Mouse (Mus musculus): ENCODE measurements around the gene Masp2. TPM values are rescaled to one million over a fixed set of nuclear protein-coding genes. Genes with fewer than 3 reads are reported as not detected.
A peak's percentile ranks its signal among the peaks of the same experiment; 100 is the strongest.

Gene Masp2
- total and polyA plus RNA-seq, 3 experiments: 0.11 to 0.85 (median 0.21) TPM

GRCm38 (mm10) chr4:148558297-148559000, 43.9 kb upstream of the Masp2 start, which contains the start of gene Exosc10:
TSS of gene Exosc10 (plus strand) at chr4:148558429.
- H3K27me3 ChIP-seq (replicated peaks): no peaks in the 10 kb centered on the region
- peaks cover 0 to 8% of the 10 kb centered on the region in 2 experiments; a peak in 2 of 4 replicates for H3K4me1 ChIP-seq (ENCODE audit: control insufficient read depth in 1 of 2, insufficient read depth in 2 of 2)
- peak within 1 kb of the TSS; percentile 67 to 86 (median 74) for H3K4me3 ChIP-seq (replicated peaks in 1 of 3; ENCODE audit: low read depth in 2 of 3, low read length in 2 of 3, poor library complexity in 1 of 3)
- no peaks in the 10 kb centered on the region for H3K9me3 ChIP-seq (replicated peaks; ENCODE audit: low read length)
- dilution Hi-C loops (cut with MboI; ENCODE audit: extremely low pct_ligation_motif_present, extremely low pct_unique_long_range_greater_than_20kb, low sequenced_read_pairs): no loop called here
- in situ Hi-C loops (cut with MboI; ENCODE audit: low pct_ligation_motif_present, low pct_unique_long_range_greater_than_20kb, low sequenced_read_pairs): no loop called here
- DNase-seq (ENCODE audit: extremely low read depth): peak; percentile 87
- H3K9ac ChIP-seq (ENCODE audit: insufficient read depth, low read depth): peak within 1 kb of the TSS; percentile 74
- TF ChIP-seq POLR2A (IDR thresholded peaks at IDR 0.05; ENCODE audit: low read depth, low read length): peak; percentile 88
- peak; percentile 97 for TF ChIP-seq MAX (IDR thresholded peaks at IDR 0.05; ENCODE audit: low read length)
- peak; percentile 47 for TF ChIP-seq IRF4 (IDR thresholded peaks at IDR 0.05; ENCODE audit: low read depth, low read length)
- TF ChIP-seq TCF12 (IDR thresholded peaks at IDR 0.05; ENCODE audit: low read depth, low read length): peak; percentile 92
- TF ChIP-seq CTCF (conservative IDR thresholded peaks at IDR 0.05 in 1 of 2, IDR thresholded peaks at IDR 0.05 in 1 of 2; ENCODE audit: low read depth in 2 of 2, low read length in 2 of 2): no peak
- no peak for TF ChIP-seq CHD1 (IDR thresholded peaks at IDR 0.05; ENCODE audit: low read depth, low read length)
- peak; percentile 75; the same call in 1 of the 2 replicates for TF ChIP-seq E2F4 (IDR thresholded peaks at IDR 0.05; ENCODE audit: insufficient replicate concordance, low read depth, low read length)
- TF ChIP-seq RCOR1 (conservative IDR thresholded peaks at IDR 0.05; ENCODE audit: low read depth, low read length): no peak
- peak; percentile 69 for TF ChIP-seq MXI1 (IDR thresholded peaks at IDR 0.05; ENCODE audit: low read depth, low read length)
- no peak for TF ChIP-seq JUN (IDR thresholded peaks at IDR 0.05; ENCODE audit: insufficient read depth, low read depth, low read length)
- TF ChIP-seq MAFK (IDR thresholded peaks at IDR 0.05; ENCODE audit: insufficient replicate concordance, low read length): no peak
- no peak for TF ChIP-seq SMC3 (IDR thresholded peaks at IDR 0.05; ENCODE audit: low read depth, low read length)
- TF ChIP-seq UBTF (IDR thresholded peaks at IDR 0.05; ENCODE audit: low read depth, low read length): no peak; the same call in 1 of the 2 replicates
- no peak for TF ChIP-seq ZNF384 (IDR thresholded peaks at IDR 0.05; ENCODE audit: low read depth, low read length)
- TF ChIP-seq MEF2A (IDR thresholded peaks at IDR 0.05; ENCODE audit: borderline replicate concordance, low read depth, low read length): peak; percentile 25; the same call in 1 of the 2 replicates
- TF ChIP-seq ZKSCAN1 (IDR thresholded peaks at IDR 0.05; ENCODE audit: borderline replicate concordance, low read depth, low read length): no peak
- TF ChIP-seq PAX5 (IDR thresholded peaks at IDR 0.05; ENCODE audit: low read length): no peak
- TF ChIP-seq MAZ (IDR thresholded peaks at IDR 0.05; ENCODE audit: low read depth, low read length): peak; percentile 84; the same call in 1 of the 2 replicates
- TF ChIP-seq ZC3H11A (IDR thresholded peaks at IDR 0.05; ENCODE audit: low read depth, low read length): no peak
- no peak for TF ChIP-seq RAD21 (IDR thresholded peaks at IDR 0.05; ENCODE audit: low read depth, low read length)
- TF ChIP-seq USF2 (conservative IDR thresholded peaks at IDR 0.05; ENCODE audit: low read depth, low read length): no peak
- peak; percentile 100 for TF ChIP-seq CHD2 (IDR thresholded peaks at IDR 0.05; ENCODE audit: low read length)
- 0 out of 2 replicates have a peak, but pooled peaks have one; percentile 26 for TF ChIP-seq ETS1 (conservative IDR thresholded peaks at IDR 0.05; ENCODE audit: low read depth, low read length)
- peak; percentile 83 for TF ChIP-seq ELF1 (IDR thresholded peaks at IDR 0.05; ENCODE audit: low read depth, low read length)
- peak; percentile 48 for TF ChIP-seq ZMIZ1 (IDR thresholded peaks at IDR 0.05; ENCODE audit: low read depth, low read length)
- TF ChIP-seq HCFC1 (IDR thresholded peaks at IDR 0.05; ENCODE audit: low read depth, low read length): peak; percentile 78
- TF ChIP-seq GABPA (IDR thresholded peaks at IDR 0.05; ENCODE audit: insufficient replicate concordance, low read depth, low read length): no peak
- no peak for TF ChIP-seq USF1 (IDR thresholded peaks at IDR 0.05; ENCODE audit: low read depth, low read length)
- peak; percentile 92 for TF ChIP-seq NRF1 (IDR thresholded peaks at IDR 0.05; ENCODE audit: low read depth, low read length)
- peak; percentile 87 for TF ChIP-seq TBP (conservative IDR thresholded peaks at IDR 0.05; ENCODE audit: low read depth, low read length)
- peak; percentile 89 for TF ChIP-seq MYC (IDR thresholded peaks at IDR 0.05; ENCODE audit: low read depth, low read length)
- TF ChIP-seq JUND (conservative IDR thresholded peaks at IDR 0.05; ENCODE audit: low read depth, low read length): no peak
- peak; percentile 86 for TF ChIP-seq SIN3A (IDR thresholded peaks at IDR 0.05; ENCODE audit: low read length)
- TF ChIP-seq POLR2AphosphoS2 (IDR thresholded peaks at IDR 0.05; ENCODE audit: low read depth, low read length): peak; percentile 66; the same call in 1 of the 2 replicates
- peak; percentile 93 for TF ChIP-seq NELFE (IDR thresholded peaks at IDR 0.05; ENCODE audit: low read depth, low read length)
- peak; percentile 67; the same call in 1 of the 2 replicates for TF ChIP-seq KAT2A (IDR thresholded peaks at IDR 0.05; ENCODE audit: insufficient replicate concordance, low read length)
- TF ChIP-seq BHLHE40 (IDR thresholded peaks at IDR 0.05; ENCODE audit: low read depth, low read length): no peak
- 0 out of 2 replicates have a peak, but pooled peaks have one; percentile 17 for TF ChIP-seq EP300 (IDR thresholded peaks at IDR 0.05; ENCODE audit: low read length)
- H3K27ac ChIP-seq (ENCODE audit: insufficient read depth, low read depth): peak within 1 kb of the TSS; percentile 64
- peaks cover 45 to 70% of the 10 kb centered on the region in 2 experiments for H3K36me3 ChIP-seq (replicated peaks in 1 of 2; ENCODE audit: control insufficient read depth in 1 of 2, insufficient read depth in 1 of 2, low read length in 1 of 2)
- peak within 1 kb of the TSS; percentile 84 for H3K4me2 ChIP-seq (ENCODE audit: insufficient read depth, low read depth, poor library complexity, severe bottlenecking)
- H3K79me2 ChIP-seq (replicated peaks; ENCODE audit: control insufficient read depth, extremely low read depth, insufficient read depth, poor library complexity, severe bottlenecking): peaks cover 11% of the 10 kb centered on the region; the same call in 1 of the 2 replicates
